Mouse (Mus musculus) layer of hippocampus, adult 11-12 months (tissue): ENCODE data around the gene Ncor2.
A peak's percentile ranks its signal among the peaks of the same experiment; 100 is the strongest.

Source experiments
- DNase-seq: peaks from one replicate; pipeline ENCODE4 v3.0.0; 2022; ENCODE audit warnings: low spot score

Gene Ncor2

GRCm38 (mm10) chr5:125127920-125128319 is 51.1 kb downstream of the Ncor2 start:
- no peak for DNase-seq

- no peak for DNase-seq
These were observed 51.6 kb downstream of the Ncor2 start for GRCm38 (mm10) chr5:125127426-125127825.

GRCm38 (mm10) chr5:125125966-125126464 is 53.0 kb downstream of the Ncor2 start:
- no peak for DNase-seq

- DNase-seq, result no peak
These were observed 53.8 kb downstream of the Ncor2 start for GRCm38 (mm10) chr5:125125219-125125618.

GRCm38 (mm10) chr5:125124002-125124401 is 55.0 kb downstream of the Ncor2 start:
- no peak for DNase-seq

- no peak for DNase-seq
These were observed 55.8 kb downstream of the Ncor2 start for GRCm38 (mm10) chr5:125123206-125123605.

GRCm38 (mm10) chr5:125122546-125122945 is 56.5 kb downstream of the Ncor2 start:
- DNase-seq, result no peak

GRCm38 (mm10) chr5:125122049-125122448 is 57.0 kb downstream of the Ncor2 start:
- no peak for DNase-seq

GRCm38 (mm10) chr5:125120517-125121303 is 58.3 kb downstream of the Ncor2 start:
- DNase-seq, result no peak

- DNase-seq, result no peak
These were observed 61.8 kb downstream of the Ncor2 start for GRCm38 (mm10) chr5:125117238-125117637.

- DNase-seq, result peak; percentile 46
These were observed 66.0 kb downstream of the Ncor2 start for GRCm38 (mm10) chr5:125113029-125113428.

- no peak for DNase-seq
These were observed 66.4 kb downstream of the Ncor2 start for GRCm38 (mm10) chr5:125112588-125112987.

- DNase-seq, result peak; percentile 54
These were observed 67.9 kb downstream of the Ncor2 start for GRCm38 (mm10) chr5:125111137-125111536.

- DNase-seq, result no peak
These were observed 68.3 kb downstream of the Ncor2 start for GRCm38 (mm10) chr5:125110722-125111121.

- DNase-seq, result no peak
These were observed 68.8 kb downstream of the Ncor2 start for GRCm38 (mm10) chr5:125110196-125110595.

- DNase-seq, result peak; percentile 74
These were observed 71.9 kb downstream of the Ncor2 start for GRCm38 (mm10) chr5:125107011-125107651.

- DNase-seq, result peak; percentile 61
These were observed 72.8 kb downstream of the Ncor2 start for GRCm38 (mm10) chr5:125106191-125106590.

- DNase-seq, result no peak
These were observed 74.2 kb downstream of the Ncor2 start for GRCm38 (mm10) chr5:125104841-125105240.

- DNase-seq, result no peak
These were observed 75.6 kb downstream of the Ncor2 start for GRCm38 (mm10) chr5:125103396-125103795.

- no peak for DNase-seq
These were observed 76.1 kb downstream of the Ncor2 start for GRCm38 (mm10) chr5:125102907-125103306.

GRCm38 (mm10) chr5:125102352-125102751 is 76.7 kb downstream of the Ncor2 start:
- no peak for DNase-seq

- DNase-seq, result no peak
These were observed 79.2 kb downstream of the Ncor2 start for GRCm38 (mm10) chr5:125099785-125100350.

- peak; percentile 55 for DNase-seq
These were observed 80.3 kb downstream of the Ncor2 start for GRCm38 (mm10) chr5:125098692-125099091.
